Mouse (Mus musculus): Measurements from ENCODE around the gene Nt5c2.
"Not testable (repeated sequence)": the region's sequence is repeated elsewhere in the genome, so short reads cannot be mapped to it uniquely, and the experiment has no call there.

Nt5c2 gene

GRCm38 (mm10) chr19:47016487-47016886 is 1.5 kb upstream of the Nt5c2 start:
- DNase-seq (ENCODE audit: low read depth), result peak; percentile 62

- no peak for DNase-seq (ENCODE audit: low read depth)
Measured at GRCm38 (mm10) chr19:47015965-47016364, 1.0 kb upstream of the Nt5c2 start.

- DNase-seq (ENCODE audit: low read depth), result no peak
Measured at GRCm38 (mm10) chr19:47015396-47015795, 443 bp upstream of the Nt5c2 start.

GRCm38 (mm10) chr19:47014159-47014446 is 850 bp downstream of the Nt5c2 start:
- DNase-seq (ENCODE audit: low read depth), result no peak

GRCm38 (mm10) chr19:47013340-47014158 is 1.4 kb downstream of the Nt5c2 start:
- no peak for DNase-seq (ENCODE audit: low read depth)

- DNase-seq (ENCODE audit: low read depth), result no peak
Measured at GRCm38 (mm10) chr19:47012521-47013130, 2.3 kb downstream of the Nt5c2 start.

- DNase-seq (ENCODE audit: low read depth), result no peak
Measured at GRCm38 (mm10) chr19:47009943-47010342, 5.0 kb downstream of the Nt5c2 start.

- DNase-seq (ENCODE audit: low read depth), result no peak
Measured at GRCm38 (mm10) chr19:47009420-47009819, 5.5 kb downstream of the Nt5c2 start.

GRCm38 (mm10) chr19:47006321-47006720 is 8.6 kb downstream of the Nt5c2 start:
- no peak for DNase-seq (ENCODE audit: low read depth)

GRCm38 (mm10) chr19:47005873-47006272 is 9.1 kb downstream of the Nt5c2 start:
- no peak for DNase-seq (ENCODE audit: low read depth)

GRCm38 (mm10) chr19:47003742-47004511 is 11.0 kb downstream of the Nt5c2 start:
- DNase-seq (ENCODE audit: low read depth), result no peak

GRCm38 (mm10) chr19:47000357-47000756 is 14.6 kb downstream of the Nt5c2 start:
- DNase-seq (ENCODE audit: low read depth), result not testable (repeated sequence)

GRCm38 (mm10) chr19:46999753-47000152 is 15.2 kb downstream of the Nt5c2 start:
- no peak for DNase-seq (ENCODE audit: low read depth)

- no peak for DNase-seq (ENCODE audit: low read depth)
Measured at GRCm38 (mm10) chr19:46998953-46999352, 16.0 kb downstream of the Nt5c2 start.

GRCm38 (mm10) chr19:46998168-46998870 is 16.6 kb downstream of the Nt5c2 start:
- DNase-seq (ENCODE audit: low read depth), result no peak

GRCm38 (mm10) chr19:46996095-46996494 is 18.9 kb downstream of the Nt5c2 start:
- DNase-seq (ENCODE audit: low read depth), result no peak

- not testable (repeated sequence) for DNase-seq (ENCODE audit: low read depth)
Measured at GRCm38 (mm10) chr19:46992329-46992728, 22.6 kb downstream of the Nt5c2 start.

GRCm38 (mm10) chr19:46991145-46991544 is 23.8 kb downstream of the Nt5c2 start:
- peak; percentile 89 for DNase-seq (ENCODE audit: low read depth)

GRCm38 (mm10) chr19:46990625-46991024 is 24.3 kb downstream of the Nt5c2 start:
- DNase-seq (ENCODE audit: low read depth), result not testable (repeated sequence)

- DNase-seq (ENCODE audit: low read depth), result no peak
Measured at GRCm38 (mm10) chr19:46990153-46990518, 24.8 kb downstream of the Nt5c2 start.

GRCm38 (mm10) chr19:46989479-46990152 is 25.3 kb downstream of the Nt5c2 start:
- no peak for DNase-seq (ENCODE audit: low read depth)
